Mouse (Mus musculus) MEL (cell line): ENCODE results near the gene Fgfr3. TPM values are rescaled to one million over a fixed set of nuclear protein-coding genes. Genes with fewer than 3 reads are reported as not detected.
A peak's percentile ranks its signal among the peaks of the same experiment; 100 is the strongest.

Experiments used
- DNase-seq: peaks from one replicate; pipeline ENCODE4 v3.0.0; 2011; ENCODE audit warnings: low read depth, low spot score
- H3K27ac ChIP-seq: 2 replicates; pipeline ENCODE4 v1.5.1; 2012; ENCODE audit warnings: low read depth, mild to moderate bottlenecking, control low read depth, low read length, moderate library complexity; ENCODE audit not compliant: control insufficient read depth
- H3K27me3 ChIP-seq, 2 experiments: fragments of 150-350 bp in 1 of 2; sonication (generic) in 1 of 2; 2 replicates each; pipeline ENCODE4 v1.6.1; 2012; ENCODE audit warnings: low read length in 2 of 2, mild to moderate bottlenecking in 2 of 2, improper control_type of control experiment in 1 of 2, moderate library complexity in 1 of 2; ENCODE audit not compliant: insufficient read depth in 2 of 2, control insufficient read depth in 1 of 2
- H3K36me3 ChIP-seq, 2 experiments: 2 replicates each; pipeline ENCODE4 v1.6.1; 2012 to 2014; ENCODE audit warnings: low read length in 2 of 2, improper control_type of control experiment in 1 of 2, inconsistent platforms in 1 of 2, mild to moderate bottlenecking in 1 of 2; ENCODE audit not compliant: insufficient read depth in 2 of 2, control insufficient read depth in 1 of 2
- H3K4me1 ChIP-seq, 2 experiments: fragments of 150-350 bp in 1 of 2; sonication (generic) in 1 of 2; 2 replicates each; pipeline ENCODE4 v1.6.1; 2012; ENCODE audit warnings: low read length in 2 of 2, improper control_type of control experiment in 1 of 2, mild to moderate bottlenecking in 1 of 2; ENCODE audit not compliant: insufficient read depth in 2 of 2, control insufficient read depth in 1 of 2
- H3K4me3 ChIP-seq, 2 experiments: fragments of 150-350 bp in 1 of 2; sonication (generic) in 1 of 2; 2 replicates each; pipeline ENCODE4 v1.5.1; 2012; ENCODE audit warnings: low read depth in 2 of 2, low read length in 2 of 2, mild to moderate bottlenecking in 2 of 2, moderate library complexity in 2 of 2, control low read depth in 1 of 2, improper control_type of control experiment in 1 of 2; ENCODE audit not compliant: control insufficient read depth in 1 of 2, insufficient read depth in 1 of 2
- H3K79me2 ChIP-seq: 2 replicates; pipeline ENCODE4 v1.6.1; 2012; ENCODE audit warnings: mild to moderate bottlenecking, low read length, moderate library complexity; ENCODE audit not compliant: control insufficient read depth, poor library complexity, insufficient read depth
- H3K9ac ChIP-seq: 2 replicates; pipeline ENCODE4 v1.6.1; 2012; ENCODE audit warnings: low read depth, mild to moderate bottlenecking, control low read depth, low read length, moderate library complexity; ENCODE audit not compliant: control insufficient read depth, poor library complexity, severe bottlenecking
- H3K9me3 ChIP-seq: fragments of 150-350 bp; sonication (generic); replicated peaks from 2 replicates; pipeline ENCODE4 v1.6.1; 2012; ENCODE audit warnings: mild to moderate bottlenecking, low read length, improper control_type of control experiment, moderate library complexity; ENCODE audit not compliant: insufficient read depth
- CHD1 ChIP-seq: IDR thresholded peaks from 2 replicates; pipeline ENCODE4 v1.6.1; 2012; ENCODE audit warnings: low read depth, mild to moderate bottlenecking, inconsistent platforms, low read length, improper control_type of control experiment
- ELF1 ChIP-seq: IDR thresholded peaks from 2 replicates; pipeline ENCODE4 v1.6.1; 2014; ENCODE audit warnings: low read depth, mild to moderate bottlenecking, inconsistent platforms, low read length, improper control_type of control experiment, moderate library complexity
- EP300 ChIP-seq, 2 experiments: IDR thresholded peaks; 2 replicates each; pipeline ENCODE4 v1.6.1; 2011; ENCODE audit warnings: improper control_type of control experiment in 2 of 2, low read length in 2 of 2, low read depth in 1 of 2, mild to moderate bottlenecking in 1 of 2
- MEF2A ChIP-seq: IDR thresholded peaks from 2 replicates; pipeline ENCODE4 v1.6.1; 2014; ENCODE audit warnings: low read depth, mild to moderate bottlenecking, inconsistent platforms, low read length, improper control_type of control experiment; ENCODE audit not compliant: poor library complexity, insufficient replicate concordance, severe bottlenecking; ENCODE audit errors: extremely low read depth
- MYB ChIP-seq: IDR thresholded peaks from 2 replicates; pipeline ENCODE4 v1.6.1; 2011; ENCODE audit warnings: mild to moderate bottlenecking, low read depth, low read length, improper control_type of control experiment
- NELFE ChIP-seq: IDR thresholded peaks from 2 replicates; pipeline ENCODE4 v1.6.1; 2011; ENCODE audit warnings: low read depth, low read length, improper control_type of control experiment
- RCOR1 ChIP-seq: IDR thresholded peaks from 2 replicates; pipeline ENCODE4 v1.6.1; 2012; ENCODE audit warnings: low read depth, mild to moderate bottlenecking, inconsistent platforms, low read length, improper control_type of control experiment
- SMC3 ChIP-seq: IDR thresholded peaks from 2 replicates; pipeline ENCODE4 v1.6.1; 2011; ENCODE audit warnings: low read depth, low read length, improper control_type of control experiment
- TBP ChIP-seq: IDR thresholded peaks from 2 replicates; pipeline ENCODE4 v1.8.0; 2011; ENCODE audit warnings: low read depth, low read length, improper control_type of control experiment
- UBTF ChIP-seq: IDR thresholded peaks from 2 replicates; pipeline ENCODE4 v1.6.1; 2012; ENCODE audit warnings: low read depth, mild to moderate bottlenecking, inconsistent platforms, low read length, improper control_type of control experiment, moderate library complexity, borderline replicate concordance; ENCODE audit not compliant: insufficient read depth
- USF1 ChIP-seq: IDR thresholded peaks from 2 replicates; pipeline ENCODE4 v1.6.1; 2014; ENCODE audit warnings: low read depth, mild to moderate bottlenecking, inconsistent platforms, low read length, improper control_type of control experiment, moderate library complexity
- ZNF384 ChIP-seq: IDR thresholded peaks from 2 replicates; pipeline ENCODE4 v1.6.1; 2012; ENCODE audit warnings: low read depth, mild to moderate bottlenecking, inconsistent platforms, low read length, improper control_type of control experiment
- polyA plus RNA-seq, 2 experiments: library from polyadenylated mRNA; stranded (reverse) in 1 of 2; unstranded in 1 of 2; fragments of >175 nt in 1 of 2; fragments of >200 nt in 1 of 2; gene quantifications; 2 replicates each; pipeline versions ENCODE4 v1.2.1 to v1.2.4; 2012; ENCODE audit warnings: low replicate concordance in 2 of 2, low read depth in 1 of 2; ENCODE audit not compliant: insufficient read length in 2 of 2, insufficient read depth in 1 of 2, missing spikeins in 1 of 2
- total RNA-seq: library from RNA; depleted of rRNA; stranded (reverse); fragments of 300-350 nt; gene quantifications from 2 replicates; pipeline ENCODE4 v1.2.3, GENCODE M21; 2012

The Fgfr3 gene
- total and polyA plus RNA-seq, 3 experiments = 6.0 to 10.2 TPM; not detected in 1

GRCm38 (mm10) chr5:33777195-33777594 lies 55.7 kb downstream of the Fgfr3 start:
- H3K36me3 ChIP-seq = peaks cover 2 to 11% of the 10 kb centered on the region in 2 experiments; a peak in 2 of 4 replicates
- TF ChIP-seq SMC3 = no peak
- no peak for TF ChIP-seq USF1
- TF ChIP-seq RCOR1 = no peak
- peak; percentile 91 for TF ChIP-seq TBP
- no peak for TF ChIP-seq NELFE
- TF ChIP-seq, all 39 proteins: peak for 1
- peaks cover 3 to 13% of the 10 kb centered on the region in 2 experiments for H3K4me1 ChIP-seq

GRCm38 (mm10) chr5:33781964-33782344 lies 60.5 kb downstream of the Fgfr3 start:
- peak overlapping the region; percentile 89 for H3K9ac ChIP-seq
- peaks cover 19% of the 10 kb centered on the region for H3K79me2 ChIP-seq
- H3K36me3 ChIP-seq = peaks cover 0 to 14% of the 10 kb centered on the region in 2 experiments; a peak in 2 of 4 replicates
- TF ChIP-seq UBTF = 0 out of 2 replicates have a peak, but pooled peaks have one; percentile 44
- TF ChIP-seq ELF1 = no peak
- TF ChIP-seq ZNF384 = no peak
- no peak for TF ChIP-seq MYB
- 0 out of 2 replicates have a peak, but pooled peaks have one; percentile 40 for TF ChIP-seq CHD1
- TF ChIP-seq EP300 (IDR thresholded peaks at IDR 0.05; ENCODE audit: low read depth in 1 of 2, low read length in 2 of 2) = 0 out of 4 replicates have a peak, but pooled peaks of 1 of the 2 experiments have one; percentile 7
- no peak for TF ChIP-seq MEF2A
- no peak for TF ChIP-seq USF1
- TF ChIP-seq TBP = 0 out of 2 replicates have a peak, but pooled peaks have one; percentile 38
- no peak overlapping the region for H3K27ac ChIP-seq
- no peaks in the 10 kb centered on the region for H3K9me3 ChIP-seq
- peaks cover 3 to 19% of the 10 kb centered on the region in 2 experiments for H3K4me1 ChIP-seq
- H3K27me3 ChIP-seq = no peaks in the 10 kb centered on the region
- no peak for DNase-seq
- H3K4me3 ChIP-seq = peak overlapping the region; percentile 75 to 85

More at GRCm38 (mm10) chr5:33777195-33777594, 55.7 kb downstream of the Fgfr3 start:
- Histone ChIP-seq H3K4me3 (no peak overlapping the region), H3K9me3 (no peaks in the 10 kb centered on the region), H3K27ac (no peak overlapping the region), H3K79me2 (peaks cover 16% of the 10 kb centered on the region), H3K9ac (no peak overlapping the region), H3K27me3 (no peaks in the 10 kb centered on the region)
- peak; percentile 60 for DNase-seq
